Mouse (Mus musculus) lung, embryonic 16.5 days (tissue): Measurements from ENCODE around the gene Esp18. TPM values are rescaled to one million over a fixed set of nuclear protein-coding genes. Genes with fewer than 3 reads are reported as not detected.

Experiments used
- ATAC-seq: fragments of 200-750 bp; cut with Nextera tagmentation; 2 replicates; pipeline ENCODE4 v1.8.0; 2017; ENCODE audit warnings: low read depth, mild to moderate bottlenecking, moderate library complexity
- H3K27ac ChIP-seq: fragments of 300-500 bp; sonication (generic); 2 replicates; pipeline ENCODE4 v1.5.1; 2014; ENCODE audit warnings: mild to moderate bottlenecking, control low read depth, low read length
- H3K27me3 ChIP-seq: fragments of 300-500 bp; sonication (generic); 2 replicates; pipeline ENCODE4 v1.6.1; 2014; ENCODE audit warnings: low read depth, low read length, mixed read lengths; ENCODE audit not compliant: control insufficient read depth, insufficient read depth
- H3K36me3 ChIP-seq: fragments of 300-500 bp; sonication (generic); 2 replicates; pipeline ENCODE4 v1.6.1; 2014; ENCODE audit warnings: low read length; ENCODE audit not compliant: control insufficient read depth, insufficient read depth
- H3K4me1 ChIP-seq: fragments of 300-500 bp; sonication (generic); replicated peaks from 2 replicates; pipeline ENCODE4 v1.6.1; 2014; ENCODE audit warnings: low read length, mixed read lengths; ENCODE audit not compliant: control insufficient read depth, insufficient read depth
- H3K4me2 ChIP-seq: fragments of 300-500 bp; sonication (generic); 2 replicates; pipeline ENCODE4 v1.6.1; 2014; ENCODE audit warnings: low read depth, low read length, control low read depth
- H3K4me3 ChIP-seq: fragments of 300-500 bp; sonication (generic); 2 replicates; pipeline ENCODE4 v1.5.1; 2014; ENCODE audit warnings: mild to moderate bottlenecking, low read length, control low read depth
- H3K9ac ChIP-seq: fragments of 300-500 bp; sonication (generic); 2 replicates; pipeline ENCODE4 v1.6.1; 2014; ENCODE audit warnings: low read length, control low read depth
- H3K9me3 ChIP-seq: fragments of 300-500 bp; sonication (generic); 2 replicates; pipeline ENCODE4 v1.6.1; 2016; ENCODE audit warnings: low read length; ENCODE audit not compliant: control insufficient read depth
- WGBS: fragments of 180-500 bp; shearing (Covaris S2); extraction: QIAGEN DNeasy Blood & Tissue Kit; methylation state at CpG from one replicate; pipeline ENCODE4 v1.1.7; 2014; 5-methylcytosine and 5-hydroxymethylcytosine counted together
- microRNA-seq: library from miRNA; unstranded; fragments of <30 nt; microRNA quantifications from one replicate; pipeline ENCODE4, GENCODE M21; 2016
- polyA plus RNA-seq: library from polyadenylated mRNA; unstranded; fragments of >200 nt; fragmentation: Nextera tagmentation; extraction: Ambion mirVana; gene quantifications from 2 replicates; pipeline ENCODE4 v1.2.1, GENCODE M21; 2015

Gene Esp18
- polyA plus RNA-seq: not detected in 2 replicates

DNA sequence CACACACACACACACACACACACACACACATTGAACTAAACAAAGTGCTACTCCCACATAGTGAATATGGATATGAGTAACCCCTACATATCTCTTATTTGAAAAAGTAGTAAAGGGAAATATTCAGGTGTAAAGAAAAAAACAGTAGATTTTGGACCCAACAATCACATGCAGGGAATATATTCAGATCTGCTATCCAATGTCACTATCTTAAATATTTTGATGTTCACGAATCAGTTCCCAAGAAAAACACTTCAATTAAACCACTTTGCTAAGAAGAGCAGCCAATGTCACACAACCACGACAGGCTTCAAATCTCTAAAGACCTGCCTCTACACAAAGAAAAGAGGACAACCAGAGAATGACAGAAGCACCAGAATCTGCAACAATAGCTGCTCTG lies at the start of gene Esp18:
TSS of gene Esp18 (plus strand) at position 301 of the 400 bp plus-strand sequence.
- Histone ChIP-seq H3K4me2 (no peak within 1 kb of the TSS), H3K27me3 (no peaks in the 10 kb centered on the region), H3K27ac (no peak within 1 kb of the TSS), H3K9ac (no peak within 1 kb of the TSS), H3K4me1 (no peaks in the 10 kb centered on the region), H3K36me3 (no peaks in the 10 kb centered on the region), H3K4me3 (no peak within 1 kb of the TSS), H3K9me3 (no peaks in the 10 kb centered on the region)
- ATAC-seq: no peak
- 55% methylated on average over 2 of the region's 2 CpGs for WGBS

- Histone ChIP-seq H3K27me3 (no peaks in the 10 kb centered on the region), H3K4me2 (no peak overlapping the region), H3K4me1 (no peaks in the 10 kb centered on the region), H3K36me3 (no peaks in the 10 kb centered on the region), H3K9ac (no peak overlapping the region), H3K27ac (no peak overlapping the region), H3K9me3 (no peaks in the 10 kb centered on the region), H3K4me3 (no peak overlapping the region)
- 70% methylated on average over 3 of the region's 3 CpGs for WGBS
- no peak for ATAC-seq
These were observed 42.8 kb upstream of the Esp18 start for GRCm38 (mm10) chr17:39363316-39363715.

Small RNA genes within 50 kb of the gene (microRNA-seq; reads per million reads assigned to microRNA genes)
- not detected for gene Gm26429

Other genes starting within 250 kb of the Esp18 start
- gene Esp16, start 129.8 kb downstream of the Esp18 start, polyA plus RNA-seq: not detected in 2 replicates
- not detected in 2 replicates for gene Esp15, start 234.6 kb downstream of the Esp18 start, polyA plus RNA-seq